Mouse (Mus musculus): ENCODE measurements at regions not wholly inside any gene's neighbourhood (a gene's known extent, or its start where the extent isn't known, plus 50 kb on each side); places are given as distances from the start of the nearest gene placed in this dataset.
"Not testable (repeated sequence)": the region's sequence is repeated elsewhere in the genome, so short reads cannot be mapped to it uniquely, and the experiment has no call there.

DNA sequence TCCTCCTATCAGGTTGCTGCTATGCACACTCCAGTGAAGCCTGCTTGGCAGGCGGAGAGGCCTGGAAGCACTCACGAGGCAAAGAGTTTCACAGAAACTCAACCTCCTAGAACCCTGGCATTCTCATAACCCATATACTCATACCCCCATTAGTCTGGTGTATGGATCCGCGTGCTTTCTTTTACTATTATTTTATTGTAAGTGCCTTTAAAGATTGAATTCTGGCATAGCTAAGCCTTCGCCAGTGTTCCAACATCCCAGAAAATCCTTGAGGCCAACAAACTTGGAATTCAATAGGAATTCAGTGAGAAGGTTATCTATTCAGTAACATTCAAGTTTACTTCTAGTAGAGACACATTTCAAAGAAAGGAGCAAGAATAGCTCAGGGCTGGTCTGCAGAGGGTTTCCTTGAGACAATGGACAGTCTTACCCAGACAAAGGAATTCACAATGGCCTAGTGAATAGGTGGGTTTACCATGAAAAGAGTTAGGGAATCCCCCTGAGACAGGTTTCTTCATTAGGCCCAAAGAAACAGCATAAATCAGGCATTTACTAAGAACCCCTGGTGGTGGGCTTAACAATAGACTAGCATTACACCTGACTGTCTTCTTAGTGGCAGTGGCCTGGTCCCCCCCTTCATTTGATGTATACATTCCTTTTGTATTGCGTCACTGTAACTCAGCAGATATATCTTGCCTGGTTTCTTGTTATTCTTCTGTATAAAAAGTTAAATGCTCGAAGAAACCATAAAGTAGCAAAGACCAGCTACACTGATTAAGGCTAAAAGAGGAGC lies 80.8 kb upstream of the Gm15446 start:
- DNase-seq (ENCODE audit: low spot score), result not testable (repeated sequence)

DNA sequence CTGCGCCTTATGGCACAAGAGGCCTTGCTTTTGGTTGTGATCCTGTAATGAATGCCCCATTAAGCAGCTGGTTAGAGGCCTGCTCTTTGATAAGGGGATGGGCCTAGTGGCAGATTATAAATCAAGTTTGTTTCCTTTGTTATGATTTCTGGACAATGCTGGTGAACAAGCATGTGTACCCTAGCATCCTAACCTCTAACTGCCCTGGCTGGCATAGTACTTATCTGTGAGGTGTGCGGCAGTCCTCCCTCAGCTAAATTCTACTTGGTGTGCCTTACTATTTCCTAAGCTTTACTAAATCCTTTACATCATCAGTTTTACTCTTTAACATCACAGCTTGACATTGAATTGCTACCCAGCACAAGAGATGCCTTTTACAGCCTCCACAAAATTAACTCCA lies 79.0 kb upstream of the Gm15446 start:
- DNase-seq (ENCODE audit: low spot score), result not testable (repeated sequence)

DNA sequence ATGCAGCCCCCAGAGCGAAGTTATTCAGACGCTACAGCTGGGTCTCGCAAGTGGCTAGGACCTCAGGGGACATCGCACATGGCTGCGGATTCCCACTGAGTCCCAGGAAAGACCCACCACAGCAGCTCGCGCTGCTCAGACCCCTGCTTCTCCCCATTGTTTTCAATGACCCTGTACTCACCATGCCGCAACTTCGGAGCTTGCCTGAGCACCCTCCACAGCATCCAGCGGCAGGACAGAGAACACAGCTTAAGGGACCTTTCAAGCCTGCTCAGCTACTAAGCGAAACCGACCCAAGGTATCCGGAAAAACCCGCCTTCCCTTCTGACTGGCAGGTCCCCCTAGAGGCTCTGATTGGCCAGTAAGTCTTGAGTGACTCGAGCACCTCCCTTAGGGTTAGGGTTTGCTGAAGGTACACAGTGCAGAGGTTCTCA lies 78.4 kb upstream of the Gm15446 start:
- DNase-seq (ENCODE audit: low spot score), result peak; percentile 80

DNA sequence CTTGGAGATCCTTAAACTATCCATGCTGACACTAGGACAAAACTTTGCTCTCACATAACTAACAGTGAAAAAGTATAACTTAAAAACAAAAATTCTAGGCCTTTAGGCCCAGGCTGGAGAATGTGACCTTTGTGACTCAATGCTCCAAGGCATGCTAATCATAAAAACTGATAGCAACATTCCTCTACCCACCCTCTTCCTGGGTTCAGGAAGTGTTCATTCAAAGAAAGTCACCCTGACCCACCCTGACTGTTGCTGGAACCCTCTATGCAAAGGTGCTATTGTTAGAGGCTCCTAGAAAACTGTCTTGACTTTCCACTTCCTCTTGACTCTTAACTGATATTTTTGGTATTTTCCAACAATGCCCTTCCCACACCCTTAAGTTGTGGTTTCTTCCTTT lies 72.0 kb upstream of the Gm15446 start:
- not testable (repeated sequence) for DNase-seq (ENCODE audit: low spot score)

GRCm38 (mm10) chr5:109860402-109860801 lies 62.8 kb upstream of the Gm15446 start:
- DNase-seq (ENCODE audit: low spot score), result no peak

GRCm38 (mm10) chr5:109864517-109864916 lies 58.7 kb upstream of the Gm15446 start:
- not testable (repeated sequence) for DNase-seq (ENCODE audit: low spot score)

GRCm38 (mm10) chr5:109865628-109866027 lies 57.6 kb upstream of the Gm15446 start:
- no peak for DNase-seq (ENCODE audit: low spot score)

DNA sequence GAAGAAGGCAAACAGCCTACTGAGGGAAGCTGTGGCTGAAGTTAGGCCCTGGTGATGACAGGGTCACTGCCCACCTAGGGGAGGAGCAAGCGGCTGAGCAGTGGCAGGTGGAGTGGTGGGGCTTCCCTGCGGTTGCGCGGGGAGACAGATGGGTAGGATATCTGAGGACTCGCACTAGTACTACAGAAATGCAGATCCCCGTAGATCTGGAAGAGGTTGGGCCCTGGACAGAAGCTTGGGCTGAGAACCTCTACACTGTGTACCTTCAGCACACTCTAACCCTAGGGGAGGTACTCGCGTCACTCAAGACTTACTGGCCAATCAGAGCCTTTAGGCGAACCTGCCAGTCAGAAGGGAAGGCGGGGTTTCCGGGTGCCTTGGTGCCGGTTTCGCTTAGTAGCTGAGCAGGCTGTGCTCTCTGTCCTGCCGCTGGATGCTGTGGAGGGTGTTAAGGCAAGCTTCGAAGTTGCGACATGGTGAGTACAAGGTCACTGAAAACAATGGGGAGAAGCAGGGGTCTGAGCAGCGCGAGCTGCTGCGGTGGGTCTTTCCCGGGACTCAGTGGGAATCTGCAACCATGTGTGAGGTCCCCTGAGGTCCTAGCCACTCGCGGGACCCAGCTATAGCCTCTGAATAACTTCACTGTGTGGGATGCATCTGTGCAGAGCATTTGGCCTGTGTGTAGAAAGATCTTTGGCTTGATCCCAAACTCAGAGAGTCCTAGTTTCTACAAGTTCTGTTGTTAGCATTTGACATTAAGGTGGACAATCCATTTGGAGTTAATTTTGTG lies 56.7 kb upstream of the Gm15446 start:
- peak; percentile 90 for DNase-seq (ENCODE audit: low spot score)

DNA sequence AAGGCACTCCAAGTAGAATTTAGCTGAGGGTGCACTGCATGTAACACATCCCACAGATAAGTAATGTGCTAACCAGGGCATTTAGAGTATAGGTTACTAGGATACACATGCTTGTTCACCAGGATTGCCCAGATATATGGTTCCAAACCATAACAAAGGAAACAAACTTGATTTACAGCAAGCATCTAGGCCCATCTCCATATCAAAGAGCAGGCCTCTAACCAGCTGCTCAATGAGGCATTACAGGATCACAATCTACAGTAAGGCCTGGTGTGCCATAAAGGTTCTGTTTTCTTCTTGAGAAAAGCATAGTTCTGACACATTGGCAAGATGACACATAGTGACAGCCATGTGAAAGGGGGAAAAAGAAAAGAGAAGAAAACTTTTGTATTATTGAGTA lies 56.0 kb upstream of the Gm15446 start:
- DNase-seq (ENCODE audit: low spot score), result not testable (repeated sequence)

All from yolk sac, embryonic 10.5 days (tissue).